Mouse (Mus musculus) brain, embryonic 14.5 days (tissue): ENCODE measurements around the gene 9130213A22Rik.

Experiments used
- CTCF ChIP-seq: fragments of 200-500 bp; IDR thresholded peaks from 2 replicates; pipeline ENCODE4 v1.5.1; 2012; ENCODE audit warnings: inconsistent platforms, mild to moderate bottlenecking, moderate library complexity, borderline replicate concordance; ENCODE audit not compliant: insufficient read depth, insufficient read length; ENCODE audit errors: extremely low read depth
- POLR2A ChIP-seq: fragments of 200-500 bp; IDR thresholded peaks from 2 replicates; pipeline ENCODE4 v1.6.1; 2012; ENCODE audit warnings: mild to moderate bottlenecking, inconsistent platforms, borderline replicate concordance; ENCODE audit not compliant: poor library complexity, insufficient read depth, insufficient read length, severe bottlenecking; ENCODE audit errors: extremely low read depth

GRCm38 (mm10) chr11:69156800-69157199, 34.4 kb upstream of the 9130213A22Rik start, which contains the start of gene Alox12b:
- TF ChIP-seq CTCF (no peak), POLR2A (no peak)
